Mouse (Mus musculus) heart, embryonic 11.5 days (tissue): Measurements from ENCODE around the gene Mgat4a. TPM values are rescaled to one million over a fixed set of nuclear protein-coding genes. Genes with fewer than 3 reads are reported as not detected.
A peak's percentile ranks its signal among the peaks of the same experiment; 100 is the strongest.

Experiments
- ATAC-seq: fragments of 200-750 bp; cut with Nextera tagmentation; replicated peaks from 2 replicates; pipeline ENCODE4 v1.8.0; 2017; ENCODE audit warnings: moderate library complexity; ENCODE audit not compliant: insufficient number of reproducible peaks, low FRiP score, low TSS enrichment
- H3K27ac ChIP-seq: fragments of 300-500 bp; sonication (generic); 2 replicates; pipeline ENCODE4 v1.5.1; 2014; ENCODE audit warnings: mild to moderate bottlenecking, low read depth, low read length
- H3K27me3 ChIP-seq: fragments of 300-500 bp; sonication (generic); 2 replicates; pipeline ENCODE4 v1.6.1; 2014; ENCODE audit warnings: mild to moderate bottlenecking, low read length, mixed read lengths; ENCODE audit not compliant: control insufficient read depth, insufficient read depth
- H3K36me3 ChIP-seq: fragments of 300-500 bp; sonication (generic); 2 replicates; pipeline ENCODE4 v1.6.1; 2014; ENCODE audit warnings: mild to moderate bottlenecking, low read length, moderate library complexity, mixed read lengths; ENCODE audit not compliant: control insufficient read depth, insufficient read depth
- H3K4me1 ChIP-seq: fragments of 300-500 bp; sonication (generic); 2 replicates; pipeline ENCODE4 v1.6.1; 2014; ENCODE audit warnings: low read length; ENCODE audit not compliant: control insufficient read depth, insufficient read depth
- H3K4me2 ChIP-seq: fragments of 300-500 bp; sonication (generic); 2 replicates; pipeline ENCODE4 v1.6.1; 2014; ENCODE audit warnings: mild to moderate bottlenecking, moderate library complexity
- H3K4me3 ChIP-seq: fragments of 300-500 bp; sonication (generic); 2 replicates; pipeline ENCODE4 v1.5.1; 2014; ENCODE audit warnings: low read depth, low read length
- H3K9ac ChIP-seq: fragments of 300-500 bp; sonication (generic); 2 replicates; pipeline ENCODE4 v1.6.1; 2014; ENCODE audit warnings: mild to moderate bottlenecking, low read depth, low read length, moderate library complexity
- H3K9me3 ChIP-seq: fragments of 300-500 bp; sonication (generic); replicated peaks from 2 replicates; pipeline ENCODE4 v1.6.1; 2016; ENCODE audit warnings: low read length; ENCODE audit not compliant: control insufficient read depth
- WGBS: fragments of 180-500 bp; shearing (Covaris S2); extraction: QIAGEN DNeasy Blood & Tissue Kit; methylation state at CpG from one replicate; pipeline ENCODE4 v1.1.7; 2014; ENCODE audit not compliant: insufficient replicate concordance; 5-methylcytosine and 5-hydroxymethylcytosine counted together
- polyA plus RNA-seq: library from polyadenylated mRNA; unstranded; fragments of >200 nt; fragmentation: Nextera tagmentation; extraction: Ambion mirVana; gene quantifications from 2 replicates; pipeline ENCODE4 v1.2.1, GENCODE M21; 2014

The Mgat4a gene
- polyA plus RNA-seq, 1 experiment from 2014 or later = 3.0 TPM

- no peaks in the 10 kb centered on the region for H3K36me3 ChIP-seq
- H3K27ac ChIP-seq = no peak overlapping the region
- WGBS = 3% methylated on average over 44 of the region's 47 CpGs
- H3K9me3 ChIP-seq = no peaks in the 10 kb centered on the region
- H3K4me3 ChIP-seq = peak overlapping the region; percentile 76
- peak; percentile 60 for ATAC-seq
- peak overlapping the region; percentile 76 for H3K9ac ChIP-seq
- peak overlapping the region; percentile 97 for H3K4me2 ChIP-seq
- H3K4me1 ChIP-seq = no peaks in the 10 kb centered on the region
- peaks cover 10% of the 10 kb centered on the region for H3K27me3 ChIP-seq
Measured at GRCm38 (mm10) chr1:37539968-37540809, 627 bp downstream of the Mgat4a start.

- ATAC-seq = no peak
- Histone ChIP-seq H3K36me3 (no peaks in the 10 kb centered on the region), H3K27ac (no peak overlapping the region), H3K4me1 (no peaks in the 10 kb centered on the region), H3K27me3 (no peaks in the 10 kb centered on the region), H3K4me2 (no peak overlapping the region), H3K9me3 (no peaks in the 10 kb centered on the region), H3K9ac (no peak overlapping the region), H3K4me3 (no peak overlapping the region)
- 58% methylated on average over 5 of the region's 5 CpGs for WGBS
Measured at GRCm38 (mm10) chr1:37534532-37535108, 6.2 kb downstream of the Mgat4a start.

GRCm38 (mm10) chr1:37533181-37533580 lies 7.6 kb downstream of the Mgat4a start:
- WGBS = 83% methylated on average over 7 of the region's 7 CpGs
- Histone ChIP-seq H3K27me3 (no peaks in the 10 kb centered on the region), H3K9ac (no peak overlapping the region), H3K27ac (no peak overlapping the region), H3K4me2 (no peak overlapping the region), H3K4me1 (no peaks in the 10 kb centered on the region), H3K9me3 (no peaks in the 10 kb centered on the region), H3K4me3 (no peak overlapping the region), H3K36me3 (no peaks in the 10 kb centered on the region)
- ATAC-seq = no peak

GRCm38 (mm10) chr1:37532533-37532840 lies 8.3 kb downstream of the Mgat4a start:
- Histone ChIP-seq H3K27ac (no peak overlapping the region), H3K36me3 (no peaks in the 10 kb centered on the region), H3K9ac (no peak overlapping the region), H3K4me3 (no peak overlapping the region), H3K9me3 (no peaks in the 10 kb centered on the region), H3K4me1 (no peaks in the 10 kb centered on the region), H3K4me2 (no peak overlapping the region), H3K27me3 (no peaks in the 10 kb centered on the region)
- ATAC-seq = no peak
- WGBS = 79% methylated on average over 6 of the region's 6 CpGs

GRCm38 (mm10) chr1:37531654-37532532 lies 8.9 kb downstream of the Mgat4a start:
- Histone ChIP-seq H3K27ac (no peak overlapping the region), H3K9ac (no peak overlapping the region), H3K4me1 (no peaks in the 10 kb centered on the region), H3K27me3 (no peaks in the 10 kb centered on the region), H3K9me3 (no peaks in the 10 kb centered on the region), H3K4me2 (no peak overlapping the region), H3K4me3 (no peak overlapping the region), H3K36me3 (no peaks in the 10 kb centered on the region)
- no peak for ATAC-seq
- WGBS = 83% methylated on average over 12 of the region's 12 CpGs

- Histone ChIP-seq H3K4me1 (no peaks in the 10 kb centered on the region), H3K36me3 (no peaks in the 10 kb centered on the region), H3K4me3 (no peak overlapping the region), H3K27me3 (no peaks in the 10 kb centered on the region), H3K9ac (no peak overlapping the region), H3K27ac (no peak overlapping the region), H3K4me2 (no peak overlapping the region), H3K9me3 (no peaks in the 10 kb centered on the region)
- ATAC-seq = no peak
- 89% methylated on average over 8 of the region's 8 CpGs for WGBS
Measured at GRCm38 (mm10) chr1:37530061-37530460, 10.8 kb downstream of the Mgat4a start.

GRCm38 (mm10) chr1:37526257-37526656 lies 14.6 kb downstream of the Mgat4a start:
- no peaks in the 10 kb centered on the region for H3K36me3 ChIP-seq
- ATAC-seq = no peak
- H3K9me3 ChIP-seq = no peaks in the 10 kb centered on the region
- H3K4me2 ChIP-seq = no peak overlapping the region
- H3K9ac ChIP-seq = no peak overlapping the region
- H3K4me3 ChIP-seq = no peak overlapping the region
- no peak overlapping the region for H3K27ac ChIP-seq
- no peaks in the 10 kb centered on the region for H3K27me3 ChIP-seq
- no peaks in the 10 kb centered on the region for H3K4me1 ChIP-seq

- Histone ChIP-seq H3K27ac (no peak overlapping the region), H3K27me3 (no peaks in the 10 kb centered on the region), H3K4me2 (no peak overlapping the region), H3K9me3 (no peaks in the 10 kb centered on the region), H3K4me3 (no peak overlapping the region), H3K4me1 (no peaks in the 10 kb centered on the region), H3K9ac (no peak overlapping the region), H3K36me3 (no peaks in the 10 kb centered on the region)
- WGBS = 80% methylated on average over 4 of the region's 4 CpGs
- no peak for ATAC-seq
Measured at GRCm38 (mm10) chr1:37524669-37525068, 16.1 kb downstream of the Mgat4a start.
